Mouse (Mus musculus): ENCODE measurements around the gene Itih1. TPM values are rescaled to one million over a fixed set of nuclear protein-coding genes. Genes with fewer than 3 reads are reported as not detected.
A peak's percentile ranks its signal among the peaks of the same experiment; 100 is the strongest.

Gene Itih1
- 0.05 and 0.10 TPM in 2 replicates for polyA plus RNA-seq (2015; fragmentation: Nextera tagmentation; extraction: Ambion mirVana)

GRCm38 (mm10) chr14:30943038-30943437 is at the start of gene Itih1:
Itih1 (minus strand) TSS chr14:30943289.
- 84% methylated on average over 7 of the region's 7 CpGs for WGBS
- Histone ChIP-seq H3K9me3 (replicated peaks; ENCODE audit: control insufficient read depth, low read length) (no peaks in the 10 kb centered on the region), H3K27me3 (ENCODE audit: control insufficient read depth, insufficient read depth, low read length) (no peaks in the 10 kb centered on the region), H3K4me1 (ENCODE audit: control insufficient read depth, insufficient read depth, low read length) (no peaks in the 10 kb centered on the region), H3K4me3 (ENCODE audit: low read length) (no peak within 1 kb of the TSS), H3K36me3 (ENCODE audit: control insufficient read depth, insufficient read depth) (no peaks in the 10 kb centered on the region), H3K4me2 (ENCODE audit: low read depth, low read length) (no peak within 1 kb of the TSS), H3K27ac (ENCODE audit: low read length) (no peak within 1 kb of the TSS), H3K9ac (ENCODE audit: low read length) (no peak within 1 kb of the TSS)
- no peak for ATAC-seq (replicated peaks; ENCODE audit: extremely low read depth, insufficient read depth, low FRiP score)

DNA sequence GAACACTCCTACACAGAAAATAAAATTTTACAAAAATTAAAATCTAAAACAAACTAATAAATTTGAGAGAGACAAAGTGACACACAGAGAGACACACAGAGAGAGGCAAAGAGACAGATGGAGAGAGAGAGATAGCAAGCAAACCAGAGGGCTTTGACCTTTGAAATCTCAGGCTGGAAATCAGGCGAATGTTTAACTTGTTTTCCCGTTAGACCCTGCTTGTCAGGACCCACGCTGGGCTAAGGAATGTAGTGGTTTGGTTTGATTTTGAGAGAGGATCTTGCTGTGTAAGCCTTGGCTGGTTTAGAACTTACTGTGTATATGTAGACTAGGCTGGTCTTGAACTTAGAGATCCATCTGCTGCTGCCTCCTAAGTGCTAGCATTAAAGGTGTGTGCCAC is 33.1 kb upstream of the Itih1 start:
- H3K9me3 ChIP-seq (replicated peaks; ENCODE audit: control insufficient read depth, low read length), result no peaks in the 10 kb centered on the region
- 80% methylated on average over 3 of the region's 3 CpGs for WGBS
- H3K27me3 ChIP-seq (ENCODE audit: control insufficient read depth, insufficient read depth, low read length), result no peaks in the 10 kb centered on the region
- no peak overlapping the region for H3K27ac ChIP-seq (ENCODE audit: low read length)
- H3K4me2 ChIP-seq (ENCODE audit: low read depth, low read length), result no peak overlapping the region
- H3K9ac ChIP-seq (ENCODE audit: low read length), result no peak overlapping the region
- no peaks in the 10 kb centered on the region for H3K4me1 ChIP-seq (ENCODE audit: control insufficient read depth, insufficient read depth, low read length)
- no peak for ATAC-seq (replicated peaks; ENCODE audit: extremely low read depth, insufficient read depth, low FRiP score)
- H3K4me3 ChIP-seq (ENCODE audit: low read length), result no peak overlapping the region
- H3K36me3 ChIP-seq (ENCODE audit: control insufficient read depth, insufficient read depth), result no peaks in the 10 kb centered on the region

DNA sequence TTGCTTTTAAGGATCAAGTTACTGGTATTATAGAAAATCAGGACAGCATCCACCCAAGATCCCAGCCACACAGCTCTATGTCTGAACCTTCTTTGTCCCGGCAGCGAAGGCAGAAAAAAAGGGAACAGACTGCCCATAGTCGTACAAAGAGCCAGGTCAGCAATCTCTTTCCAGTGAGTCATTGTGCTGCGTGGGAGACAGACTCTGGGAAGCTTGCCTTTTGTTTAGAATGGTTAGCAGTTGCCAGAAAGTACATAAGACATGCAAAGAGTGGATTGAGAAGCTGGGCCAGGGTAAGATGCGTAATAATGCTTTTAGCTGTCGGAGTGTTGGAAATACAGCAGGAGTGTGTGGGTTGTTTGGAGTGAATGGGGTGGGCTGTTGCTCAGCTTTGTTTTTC is 31.1 kb upstream of the Itih1 start:
- no peak overlapping the region for H3K4me2 ChIP-seq (ENCODE audit: low read depth, low read length)
- peaks cover 4% of the 10 kb centered on the region; the same call in 1 of the 2 replicates for H3K36me3 ChIP-seq (ENCODE audit: control insufficient read depth, insufficient read depth)
- no peak overlapping the region for H3K9ac ChIP-seq (ENCODE audit: low read length)
- no peaks in the 10 kb centered on the region for H3K27me3 ChIP-seq (ENCODE audit: control insufficient read depth, insufficient read depth, low read length)
- H3K27ac ChIP-seq (ENCODE audit: low read length), result no peak overlapping the region
- no peaks in the 10 kb centered on the region for H3K4me1 ChIP-seq (ENCODE audit: control insufficient read depth, insufficient read depth, low read length)
- ATAC-seq (replicated peaks; ENCODE audit: extremely low read depth, insufficient read depth, low FRiP score), result peak; percentile 49; the same call in 1 of the 2 replicates
- WGBS, result 48% methylated on average over 6 of the region's 6 CpGs
- no peaks in the 10 kb centered on the region for H3K9me3 ChIP-seq (replicated peaks; ENCODE audit: control insufficient read depth, low read length)
- H3K4me3 ChIP-seq (ENCODE audit: low read length), result no peak overlapping the region

- Histone ChIP-seq H3K27me3 (ENCODE audit: control insufficient read depth, insufficient read depth, low read length) (no peaks in the 10 kb centered on the region), H3K4me3 (ENCODE audit: low read length) (no peak overlapping the region), H3K9me3 (replicated peaks; ENCODE audit: control insufficient read depth, low read length) (no peaks in the 10 kb centered on the region), H3K27ac (ENCODE audit: low read length) (no peak overlapping the region), H3K4me1 (ENCODE audit: control insufficient read depth, insufficient read depth, low read length) (no peaks in the 10 kb centered on the region), H3K4me2 (ENCODE audit: low read depth, low read length) (no peak overlapping the region), H3K36me3 (ENCODE audit: control insufficient read depth, insufficient read depth) (no peaks in the 10 kb centered on the region), H3K9ac (ENCODE audit: low read length) (no peak overlapping the region)
- ATAC-seq (replicated peaks; ENCODE audit: extremely low read depth, insufficient read depth, low FRiP score), result no peak
- WGBS, result 85% methylated on average over 1 of the region's 1 CpGs
Observed at GRCm38 (mm10) chr14:30960366-30960765, 17.3 kb upstream of the Itih1 start.

GRCm38 (mm10) chr14:30959031-30959430 is 15.9 kb upstream of the Itih1 start:
- no peaks in the 10 kb centered on the region for H3K4me1 ChIP-seq (ENCODE audit: control insufficient read depth, insufficient read depth, low read length)
- no peaks in the 10 kb centered on the region for H3K9me3 ChIP-seq (replicated peaks; ENCODE audit: control insufficient read depth, low read length)
- H3K27ac ChIP-seq (ENCODE audit: low read length), result no peak overlapping the region
- ATAC-seq (replicated peaks; ENCODE audit: extremely low read depth, insufficient read depth, low FRiP score), result no peak
- no peak overlapping the region for H3K4me2 ChIP-seq (ENCODE audit: low read depth, low read length)
- H3K27me3 ChIP-seq (ENCODE audit: control insufficient read depth, insufficient read depth, low read length), result no peaks in the 10 kb centered on the region
- no peak overlapping the region for H3K4me3 ChIP-seq (ENCODE audit: low read length)
- WGBS, result 89% methylated on average over 4 of the region's 4 CpGs
- H3K9ac ChIP-seq (ENCODE audit: low read length), result no peak overlapping the region
- H3K36me3 ChIP-seq (ENCODE audit: control insufficient read depth, insufficient read depth), result no peaks in the 10 kb centered on the region

DNA sequence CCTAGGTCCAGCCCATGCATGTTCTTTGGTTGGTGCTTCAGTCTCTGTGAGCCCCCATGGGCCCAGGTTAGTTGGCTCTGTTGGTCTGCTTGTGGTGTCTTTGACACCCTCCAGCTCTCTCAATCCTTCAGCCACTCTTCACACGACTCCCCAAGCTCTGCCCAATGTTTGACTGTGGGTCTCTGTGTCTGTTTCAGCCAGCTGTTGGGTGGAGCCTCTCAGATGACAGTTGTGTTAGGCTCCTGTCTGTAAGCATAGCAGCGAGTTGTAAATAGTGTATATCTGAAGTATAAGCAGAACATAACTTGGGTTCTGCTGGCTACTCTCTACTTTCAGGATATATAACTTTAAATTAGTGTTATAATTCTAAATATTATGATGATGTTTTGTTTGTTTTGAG is 15.4 kb upstream of the Itih1 start:
- Histone ChIP-seq H3K36me3 (ENCODE audit: control insufficient read depth, insufficient read depth) (no peaks in the 10 kb centered on the region), H3K9ac (ENCODE audit: low read length) (no peak overlapping the region), H3K4me3 (ENCODE audit: low read length) (no peak overlapping the region), H3K27me3 (ENCODE audit: control insufficient read depth, insufficient read depth, low read length) (no peaks in the 10 kb centered on the region), H3K4me2 (ENCODE audit: low read depth, low read length) (no peak overlapping the region), H3K4me1 (ENCODE audit: control insufficient read depth, insufficient read depth, low read length) (no peaks in the 10 kb centered on the region), H3K27ac (ENCODE audit: low read length) (no peak overlapping the region), H3K9me3 (replicated peaks; ENCODE audit: control insufficient read depth, low read length) (no peaks in the 10 kb centered on the region)
- 60% methylated on average over 2 of the region's 2 CpGs for WGBS
- ATAC-seq (replicated peaks; ENCODE audit: extremely low read depth, insufficient read depth, low FRiP score), result no peak

- Histone ChIP-seq H3K4me2 (ENCODE audit: low read depth, low read length) (peak within 1 kb of the TSS; percentile 89), H3K9me3 (replicated peaks; ENCODE audit: control insufficient read depth, low read length) (no peaks in the 10 kb centered on the region), H3K27ac (ENCODE audit: low read length) (peak within 1 kb of the TSS; percentile 54), H3K36me3 (ENCODE audit: control insufficient read depth, insufficient read depth) (no peaks in the 10 kb centered on the region), H3K27me3 (ENCODE audit: control insufficient read depth, insufficient read depth, low read length) (no peaks in the 10 kb centered on the region), H3K4me3 (ENCODE audit: low read length) (peak within 1 kb of the TSS; percentile 91), H3K9ac (ENCODE audit: low read length) (peak within 1 kb of the TSS; percentile 90), H3K4me1 (ENCODE audit: control insufficient read depth, insufficient read depth, low read length) (peaks cover 8% of the 10 kb centered on the region)
- peak; percentile 99 for ATAC-seq (replicated peaks; ENCODE audit: extremely low read depth, insufficient read depth, low FRiP score)
- 0% methylated on average over 57 of the region's 57 CpGs for WGBS
Observed at GRCm38 (mm10) chr14:30951154-30951825, 8.2 kb upstream of the Itih1 start, which contains the start of gene Nek4. Nek4 (plus strand) TSS chr14:30951377.

GRCm38 (mm10) chr14:30949986-30950385 is 6.9 kb upstream of the Itih1 start:
- no peaks in the 10 kb centered on the region for H3K9me3 ChIP-seq (replicated peaks; ENCODE audit: control insufficient read depth, low read length)
- H3K9ac ChIP-seq (ENCODE audit: low read length), result no peak overlapping the region
- WGBS, result 95% methylated on average over 10 of the region's 10 CpGs
- H3K27ac ChIP-seq (ENCODE audit: low read length), result no peak overlapping the region
- H3K4me2 ChIP-seq (ENCODE audit: low read depth, low read length), result no peak overlapping the region
- H3K27me3 ChIP-seq (ENCODE audit: control insufficient read depth, insufficient read depth, low read length), result no peaks in the 10 kb centered on the region
- H3K4me3 ChIP-seq (ENCODE audit: low read length), result no peak overlapping the region
- H3K4me1 ChIP-seq (ENCODE audit: control insufficient read depth, insufficient read depth, low read length), result peaks cover 8% of the 10 kb centered on the region
- ATAC-seq (replicated peaks; ENCODE audit: extremely low read depth, insufficient read depth, low FRiP score), result no peak
- H3K36me3 ChIP-seq (ENCODE audit: control insufficient read depth, insufficient read depth), result no peaks in the 10 kb centered on the region

GRCm38 (mm10) chr14:30944745-30945144 is 1.7 kb upstream of the Itih1 start:
- H3K9ac ChIP-seq (ENCODE audit: low read length), result no peak overlapping the region
- H3K4me1 ChIP-seq (ENCODE audit: control insufficient read depth, insufficient read depth, low read length), result no peaks in the 10 kb centered on the region
- no peak overlapping the region for H3K4me2 ChIP-seq (ENCODE audit: low read depth, low read length)
- no peaks in the 10 kb centered on the region for H3K36me3 ChIP-seq (ENCODE audit: control insufficient read depth, insufficient read depth)
- H3K27me3 ChIP-seq (ENCODE audit: control insufficient read depth, insufficient read depth, low read length), result no peaks in the 10 kb centered on the region
- H3K9me3 ChIP-seq (replicated peaks; ENCODE audit: control insufficient read depth, low read length), result no peaks in the 10 kb centered on the region
- WGBS, result 76% methylated on average over 2 of the region's 2 CpGs
- no peak overlapping the region for H3K4me3 ChIP-seq (ENCODE audit: low read length)
- ATAC-seq (replicated peaks; ENCODE audit: extremely low read depth, insufficient read depth, low FRiP score), result no peak
- H3K27ac ChIP-seq (ENCODE audit: low read length), result no peak overlapping the region

Measured in heart, embryonic 16.5 days (tissue).